Mouse (Mus musculus): ENCODE results near the gene Sys1. TPM values are rescaled to one million over a fixed set of nuclear protein-coding genes. Genes with fewer than 3 reads are reported as not detected.

Sys1 gene
- polyA plus RNA-seq, 1 experiment from 2014 or later: 33.2 TPM

DNA sequence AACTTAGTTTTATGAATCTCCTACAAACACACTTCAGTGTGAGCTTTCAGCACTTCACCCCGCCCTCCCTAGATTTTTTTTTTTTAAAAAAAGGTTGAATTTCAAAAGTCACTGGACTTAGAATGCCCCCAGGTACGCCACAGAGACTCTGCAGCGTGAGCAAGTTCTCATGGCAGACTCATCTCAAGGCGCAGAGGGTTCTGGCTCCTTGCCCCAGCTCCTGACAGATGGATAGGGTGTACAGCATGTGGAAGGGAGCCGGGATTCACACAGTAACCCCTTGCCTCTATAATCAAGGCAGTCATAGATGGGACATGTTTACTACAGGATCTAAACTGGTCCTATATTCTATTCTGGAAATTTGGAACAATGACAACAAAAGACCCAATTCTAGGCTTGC, 31.4 kb upstream of the Sys1 start:
- Histone ChIP-seq H3K9me3 (replicated peaks) (no peaks in the 10 kb centered on the region), H3K27ac (no peak overlapping the region), H3K4me3 (replicated peaks) (no peak overlapping the region), H3K4me1 (replicated peaks) (no peaks in the 10 kb centered on the region), H3K4me2 (no peak overlapping the region), H3K36me3 (peaks cover 17% of the 10 kb centered on the region), H3K27me3 (peaks cover 31% of the 10 kb centered on the region), H3K9ac (no peak overlapping the region)
- DNase-seq: no peak
- ATAC-seq (ENCODE audit: low read depth): no peak
- 56% methylated on average over 5 of the region's 5 CpGs for WGBS (ENCODE audit: insufficient replicate concordance)

DNA sequence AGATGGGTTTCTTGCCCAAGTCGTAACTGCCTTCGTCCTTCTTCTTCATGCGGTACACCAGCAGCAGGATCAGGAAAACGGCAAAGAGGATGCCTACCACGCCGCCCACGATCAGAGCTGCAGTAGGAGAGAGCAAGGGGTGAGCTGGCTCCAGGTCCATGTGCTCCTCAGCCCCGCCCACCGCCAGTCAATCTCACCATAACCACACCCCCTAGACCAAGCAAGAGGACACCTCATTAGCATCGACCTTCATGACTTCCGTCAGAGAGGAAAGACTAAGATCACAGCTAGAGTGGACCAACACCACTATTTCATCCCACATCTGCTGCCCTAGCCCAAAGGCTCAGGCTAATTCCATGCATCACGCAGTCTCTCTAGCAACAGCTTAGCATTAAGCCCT, 30.6 kb upstream of the Sys1 start:
- DNase-seq (no peak), ATAC-seq (ENCODE audit: low read depth) (0 out of 2 replicates have a peak, but pooled peaks have one; percentile 52)
- H3K4me2 ChIP-seq: no peak overlapping the region
- H3K4me3 ChIP-seq (replicated peaks): no peak overlapping the region
- WGBS (ENCODE audit: insufficient replicate concordance): 20% methylated on average over 12 of the region's 12 CpGs
- H3K4me1 ChIP-seq (replicated peaks): peaks cover 3% of the 10 kb centered on the region; the same call in 1 of the 2 replicates
- peaks cover 17% of the 10 kb centered on the region for H3K36me3 ChIP-seq
- peaks cover 38% of the 10 kb centered on the region for H3K27me3 ChIP-seq
- no peak overlapping the region for H3K9ac ChIP-seq
- no peaks in the 10 kb centered on the region for H3K9me3 ChIP-seq (replicated peaks)
- H3K27ac ChIP-seq: no peak overlapping the region

DNA sequence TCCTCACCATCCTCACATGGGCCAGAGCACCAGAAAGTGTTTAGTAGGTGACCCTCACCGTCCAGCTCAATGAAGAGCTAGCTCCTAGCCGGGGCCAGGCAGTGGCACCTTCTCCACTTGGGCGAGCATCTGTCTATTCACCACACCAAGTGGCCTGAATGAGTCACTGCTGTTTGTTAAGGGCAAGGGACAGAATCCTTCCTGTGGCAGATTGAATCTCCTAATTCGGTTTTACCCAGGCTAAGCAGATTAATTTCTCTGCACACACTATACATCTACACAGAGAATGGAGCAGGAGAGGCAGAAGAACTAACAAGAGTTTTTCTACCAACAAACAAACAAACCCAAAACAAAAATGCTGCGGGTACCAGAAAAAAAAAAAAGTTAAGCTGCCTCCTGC, 29.8 kb upstream of the Sys1 start:
- DNase-seq (no peak), ATAC-seq (ENCODE audit: low read depth) (no peak)
- peaks cover 7% of the 10 kb centered on the region; the same call in 1 of the 2 replicates for H3K4me1 ChIP-seq (replicated peaks)
- H3K9me3 ChIP-seq (replicated peaks): no peaks in the 10 kb centered on the region
- H3K9ac ChIP-seq: no peak overlapping the region
- 48% methylated on average over 5 of the region's 5 CpGs for WGBS (ENCODE audit: insufficient replicate concordance)
- H3K36me3 ChIP-seq: peaks cover 17% of the 10 kb centered on the region
- H3K4me3 ChIP-seq (replicated peaks): no peak overlapping the region
- H3K27me3 ChIP-seq: peaks cover 38% of the 10 kb centered on the region
- H3K4me2 ChIP-seq: no peak overlapping the region
- H3K27ac ChIP-seq: no peak overlapping the region

DNA sequence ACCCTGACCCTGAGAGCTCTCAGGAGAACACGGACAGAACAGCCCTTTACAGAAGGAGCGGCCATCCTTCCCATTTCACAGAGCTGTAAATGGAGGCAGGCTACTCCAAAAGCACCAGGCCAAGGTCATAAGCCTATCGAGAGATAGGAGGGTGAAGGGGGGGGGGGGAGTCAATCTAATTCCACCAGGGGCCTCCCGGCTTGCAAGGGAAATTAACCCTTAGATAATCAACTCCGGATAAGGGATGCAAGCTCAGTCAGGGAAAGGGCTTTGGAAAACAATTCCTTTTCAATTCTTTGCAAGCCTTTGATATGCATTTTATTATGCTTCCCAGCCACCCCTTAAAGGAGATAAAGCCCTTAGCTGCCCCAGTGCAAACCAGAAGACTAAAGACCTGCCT, 28.3 kb upstream of the Sys1 start:
- Histone ChIP-seq H3K9me3 (replicated peaks) (no peaks in the 10 kb centered on the region), H3K4me2 (no peak overlapping the region), H3K4me3 (replicated peaks) (no peak overlapping the region), H3K36me3 (peaks cover 17% of the 10 kb centered on the region), H3K27me3 (peaks cover 38% of the 10 kb centered on the region), H3K4me1 (replicated peaks) (peaks cover 7% of the 10 kb centered on the region; the same call in 1 of the 2 replicates), H3K9ac (no peak overlapping the region), H3K27ac (no peak overlapping the region)
- DNase-seq (no peak), ATAC-seq (ENCODE audit: low read depth) (no peak)
- WGBS (ENCODE audit: insufficient replicate concordance): 34% methylated on average over 5 of the region's 5 CpGs

DNA sequence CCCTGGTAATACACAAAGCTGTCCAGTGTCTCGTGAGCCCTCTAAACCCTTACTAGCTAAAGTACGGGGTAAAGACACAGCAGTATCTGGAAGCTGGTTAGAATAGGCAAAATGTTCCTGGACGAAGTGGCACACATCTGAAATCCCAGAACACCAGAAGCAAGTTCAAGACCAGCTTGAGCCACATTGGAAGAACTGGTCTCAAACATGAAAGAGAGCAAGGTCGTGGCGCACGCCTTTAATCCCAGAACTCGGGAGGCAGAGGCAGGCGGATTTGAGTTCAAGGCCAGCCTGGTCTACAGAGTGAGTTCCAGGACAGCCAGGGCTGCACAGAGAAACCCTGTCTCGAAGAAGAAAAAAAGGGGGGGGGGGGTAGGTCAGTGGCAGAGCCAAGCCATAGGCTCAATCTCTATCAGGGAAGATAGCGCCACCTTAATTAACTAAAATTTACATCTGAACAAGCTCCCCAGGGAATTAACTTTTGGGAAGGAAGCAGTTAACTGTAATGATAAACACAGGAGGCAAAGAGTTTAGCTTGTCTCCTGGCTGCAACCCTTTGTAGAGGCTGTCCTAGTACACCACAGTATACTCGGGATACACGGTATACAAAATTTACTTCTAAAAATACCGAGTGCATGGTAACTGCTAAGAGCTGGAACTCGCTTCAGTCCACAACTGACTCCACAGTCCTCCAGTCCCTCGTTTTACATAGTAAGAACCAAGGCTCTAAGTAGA, 26.7 kb upstream of the Sys1 start:
- no peaks in the 10 kb centered on the region for H3K9me3 ChIP-seq (replicated peaks)
- peaks cover 43% of the 10 kb centered on the region for H3K27me3 ChIP-seq
- H3K27ac ChIP-seq: no peak overlapping the region
- H3K4me3 ChIP-seq (replicated peaks): no peak overlapping the region
- peaks cover 8% of the 10 kb centered on the region; the same call in 1 of the 2 replicates for H3K36me3 ChIP-seq
- WGBS (ENCODE audit: insufficient replicate concordance): 32% methylated on average over 15 of the region's 15 CpGs
- ATAC-seq (ENCODE audit: low read depth): no peak
- H3K4me2 ChIP-seq: no peak overlapping the region
- DNase-seq: no peak
- H3K9ac ChIP-seq: no peak overlapping the region
- peaks cover 16% of the 10 kb centered on the region for H3K4me1 ChIP-seq (replicated peaks)

DNA sequence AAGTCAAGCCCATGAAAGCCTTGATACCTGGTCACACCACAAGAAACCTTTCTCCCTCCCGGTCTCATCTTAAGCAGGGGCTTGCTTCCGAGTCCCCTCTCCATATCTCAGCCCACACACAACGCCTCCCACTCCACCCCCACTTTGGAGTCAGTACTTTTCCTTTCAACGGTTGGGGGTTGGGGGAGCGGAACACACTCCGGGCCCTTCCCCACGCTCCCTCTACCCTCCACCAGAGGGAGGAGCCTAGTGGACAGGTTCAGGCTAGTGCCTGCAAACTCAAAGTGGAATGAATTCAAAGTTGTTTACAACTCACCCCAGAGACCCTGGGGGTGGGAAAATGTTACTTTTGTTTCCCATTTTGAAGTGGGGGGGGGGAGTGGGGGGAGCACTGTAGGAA, 26.1 kb upstream of the Sys1 start:
- no peak overlapping the region for H3K9ac ChIP-seq
- no peaks in the 10 kb centered on the region for H3K9me3 ChIP-seq (replicated peaks)
- H3K27me3 ChIP-seq: peaks cover 43% of the 10 kb centered on the region
- peaks cover 23% of the 10 kb centered on the region for H3K4me1 ChIP-seq (replicated peaks)
- DNase-seq (no peak), ATAC-seq (ENCODE audit: low read depth) (no peak)
- H3K36me3 ChIP-seq: peaks cover 8% of the 10 kb centered on the region; the same call in 1 of the 2 replicates
- no peak overlapping the region for H3K27ac ChIP-seq
- peak overlapping the region; percentile 26; the same call in 1 of the 2 replicates for H3K4me2 ChIP-seq
- no peak overlapping the region for H3K4me3 ChIP-seq (replicated peaks)
- WGBS (ENCODE audit: insufficient replicate concordance): 6% methylated on average over 7 of the region's 7 CpGs

DNA sequence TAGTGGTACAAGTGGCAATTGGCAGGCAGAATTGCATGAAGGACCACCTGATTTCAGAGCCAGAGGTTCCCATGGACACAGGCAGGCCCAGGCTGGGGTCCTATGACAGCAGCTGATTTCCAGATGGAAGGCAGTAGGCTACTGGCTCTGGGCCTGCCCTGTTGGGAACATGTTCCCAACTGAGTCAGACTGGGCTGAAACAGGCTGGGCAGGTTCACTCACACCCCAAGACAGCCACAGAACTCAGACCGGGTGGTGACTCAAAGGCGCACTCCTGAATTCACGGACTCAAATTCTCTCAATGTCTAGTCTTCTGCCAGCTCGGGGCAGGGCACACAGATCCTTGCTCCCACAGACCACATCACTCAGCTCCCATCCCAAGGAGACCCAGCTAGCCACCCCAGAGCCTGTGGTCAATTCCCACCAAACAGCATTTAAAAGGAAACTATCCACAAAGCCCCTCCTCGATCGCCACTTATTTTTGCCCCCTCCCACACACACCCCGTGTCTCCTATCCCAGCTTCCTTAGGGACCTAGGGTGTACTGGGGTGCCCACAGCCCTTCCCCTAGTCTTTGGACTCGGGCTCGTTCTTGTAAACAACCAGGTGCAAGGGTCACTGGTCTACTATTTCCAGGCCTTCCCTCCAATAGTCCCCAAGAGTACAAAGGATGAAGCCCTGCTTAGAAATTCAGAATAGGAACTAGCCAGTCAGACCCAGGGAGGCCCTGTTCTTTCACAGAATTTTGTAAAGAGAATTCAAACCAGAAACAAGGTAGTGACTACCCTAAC, 24.9 kb upstream of the Sys1 start:
- Histone ChIP-seq H3K4me2 (peak overlapping the region; percentile 44), H3K27ac (peak overlapping the region; percentile 77), H3K27me3 (peaks cover 39% of the 10 kb centered on the region), H3K4me3 (replicated peaks) (no peak overlapping the region), H3K9ac (no peak overlapping the region), H3K36me3 (peaks cover 4% of the 10 kb centered on the region; the same call in 1 of the 2 replicates), H3K9me3 (replicated peaks) (no peaks in the 10 kb centered on the region), H3K4me1 (replicated peaks) (peaks cover 29% of the 10 kb centered on the region)
- ATAC-seq (ENCODE audit: low read depth) (0 out of 2 replicates have a peak, but pooled peaks have one; percentile 41), DNase-seq (no peak)
- 56% methylated on average over 9 of the region's 9 CpGs for WGBS (ENCODE audit: insufficient replicate concordance)

DNA sequence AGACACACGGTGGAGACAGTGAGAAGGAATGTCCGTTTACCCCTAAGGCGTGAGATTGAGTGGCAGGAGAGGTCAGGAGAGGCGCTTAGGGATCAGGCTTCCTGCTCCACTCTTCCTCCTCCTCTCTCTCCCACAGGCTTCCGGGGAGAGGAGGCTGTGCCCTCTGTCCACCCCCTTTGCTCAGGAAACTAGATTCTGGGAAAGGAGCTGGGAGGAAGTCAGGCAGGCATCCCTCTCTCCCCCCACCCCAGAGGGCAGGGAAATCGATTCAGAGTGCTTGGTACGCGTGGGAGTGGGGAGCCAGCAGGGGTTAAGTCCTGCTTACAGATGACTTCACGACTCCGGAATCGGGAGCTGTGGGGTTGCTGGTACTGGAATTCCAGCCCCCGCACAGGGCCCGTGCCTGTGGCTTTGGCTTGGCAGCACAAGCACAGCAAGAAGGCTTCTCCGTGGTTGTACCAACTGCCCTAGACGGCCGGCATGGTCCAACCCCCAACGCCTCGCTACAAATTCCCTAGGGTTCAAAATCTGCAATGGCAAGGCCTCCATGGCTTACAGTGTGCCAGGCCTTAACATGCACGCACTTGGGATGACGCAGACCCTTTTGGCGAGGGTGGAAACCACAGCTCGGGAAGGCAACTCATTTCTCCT, 24.1 kb upstream of the Sys1 start:
- H3K9me3 ChIP-seq (replicated peaks): no peaks in the 10 kb centered on the region
- 18% methylated on average over 22 of the region's 22 CpGs for WGBS (ENCODE audit: insufficient replicate concordance)
- peaks cover 44% of the 10 kb centered on the region for H3K27me3 ChIP-seq
- DNase-seq (no peak), ATAC-seq (ENCODE audit: low read depth) (no peak)
- H3K4me2 ChIP-seq: peak overlapping the region; percentile 44
- peaks cover 3% of the 10 kb centered on the region; the same call in 1 of the 2 replicates for H3K36me3 ChIP-seq
- no peak overlapping the region for H3K9ac ChIP-seq
- peak overlapping the region; percentile 77 for H3K27ac ChIP-seq
- no peak overlapping the region for H3K4me3 ChIP-seq (replicated peaks)
- H3K4me1 ChIP-seq (replicated peaks): peaks cover 31% of the 10 kb centered on the region

DNA sequence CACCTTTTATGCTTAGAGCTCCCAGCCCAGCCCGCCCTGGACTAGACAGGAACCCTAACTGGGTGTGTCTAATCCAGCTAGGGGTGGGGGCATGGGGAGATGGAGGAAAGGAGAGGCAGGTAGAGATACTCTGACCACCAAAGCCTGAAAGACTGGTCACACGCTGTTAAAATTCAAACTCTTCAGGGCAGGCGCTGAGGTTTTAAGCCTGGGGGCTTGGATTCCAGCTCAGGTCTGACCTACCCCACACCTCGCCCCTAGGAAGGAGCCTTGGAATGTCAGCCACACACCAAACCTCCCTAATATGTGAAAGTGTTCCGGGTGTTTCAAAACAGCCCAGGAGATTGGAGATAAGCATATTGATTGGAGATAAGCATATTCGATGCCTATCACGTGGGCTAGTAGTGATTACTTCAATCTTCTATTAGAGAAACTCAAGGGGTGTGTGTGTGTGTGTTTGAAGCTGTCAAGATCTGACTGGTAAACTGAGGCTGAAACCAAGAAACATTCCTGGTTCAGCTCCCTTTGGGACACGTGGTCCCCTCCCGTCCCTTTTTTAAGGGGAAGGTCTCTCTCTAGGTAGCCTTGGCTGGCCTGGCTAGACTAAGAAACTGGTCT, 23.4 kb upstream of the Sys1 start:
- DNase-seq (no peak), ATAC-seq (ENCODE audit: low read depth) (no peak)
- WGBS (ENCODE audit: insufficient replicate concordance): 54% methylated on average over 9 of the region's 9 CpGs
- Histone ChIP-seq H3K9ac (no peak overlapping the region), H3K4me1 (replicated peaks) (peaks cover 31% of the 10 kb centered on the region), H3K36me3 (no peaks in the 10 kb centered on the region; the same call in 1 of the 2 replicates), H3K9me3 (replicated peaks) (no peaks in the 10 kb centered on the region), H3K4me3 (replicated peaks) (no peak overlapping the region), H3K27me3 (peaks cover 42% of the 10 kb centered on the region), H3K27ac (peak overlapping the region; percentile 77), H3K4me2 (peak overlapping the region; percentile 44)

DNA sequence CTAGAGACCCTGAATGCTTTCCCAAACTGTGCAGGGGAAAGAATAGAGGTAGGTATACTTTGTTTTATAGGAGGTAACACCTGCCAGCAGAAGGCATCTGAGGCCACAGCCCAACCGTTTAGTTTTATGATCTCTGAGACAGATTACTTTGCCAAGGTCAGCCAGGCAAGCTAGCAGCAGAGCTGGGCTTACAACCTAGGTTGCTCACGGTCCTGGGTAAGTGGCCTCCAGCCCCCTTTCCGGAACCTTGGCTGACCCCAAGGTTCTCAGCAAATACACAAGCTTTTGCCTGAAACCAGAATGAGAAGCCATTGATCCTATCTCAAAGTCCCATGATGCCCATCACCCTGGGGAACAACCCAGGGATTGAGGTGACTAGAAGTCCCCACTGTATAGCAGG, 22.1 kb upstream of the Sys1 start:
- Histone ChIP-seq H3K4me2 (peak overlapping the region; percentile 17; the same call in 1 of the 2 replicates), H3K27ac (0 out of 2 replicates have a peak overlapping the region, but pooled peaks have one; percentile 4)
- 51% methylated on average over 3 of the region's 3 CpGs for WGBS (ENCODE audit: insufficient replicate concordance)

More for the DNA sequence above, 22.1 kb upstream of the Sys1 start:
- Histone ChIP-seq H3K9me3 (replicated peaks) (no peaks in the 10 kb centered on the region), H3K9ac (no peak overlapping the region), H3K27me3 (peaks cover 30% of the 10 kb centered on the region), H3K4me3 (replicated peaks) (no peak overlapping the region), H3K4me1 (replicated peaks) (peaks cover 38% of the 10 kb centered on the region), H3K36me3 (no peaks in the 10 kb centered on the region)
- no peak for ATAC-seq (ENCODE audit: low read depth)
- DNase-seq: no peak
